Comparison of ENCODE assay signal across 10 mouse cellular contexts in the genomic region with DNA sequence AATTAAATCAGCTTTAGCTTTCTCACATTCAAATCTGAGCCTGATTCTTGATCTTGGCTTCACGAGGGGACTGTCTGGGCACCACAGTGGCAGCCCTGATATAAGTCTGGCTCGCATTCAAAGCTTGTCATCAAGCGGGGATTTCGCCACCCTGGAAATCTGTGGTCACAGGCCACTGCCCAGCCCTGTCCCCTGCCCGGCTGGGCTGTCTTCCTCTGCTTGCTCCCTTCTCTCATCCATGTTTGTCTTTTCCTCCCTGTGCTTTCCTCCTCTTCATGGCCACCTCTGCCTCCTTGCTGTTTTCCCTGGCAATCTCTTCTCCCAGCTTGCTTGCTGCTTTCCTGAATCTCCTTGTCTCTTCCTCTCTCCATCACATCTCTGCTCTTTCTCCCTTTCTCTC. TPM values are rescaled to one million over a fixed set of nuclear protein-coding genes. Genes with fewer than 3 reads are reported as not detected.
DNase-seq lines count a peak whose midpoint lies in the region; ATAC-seq and TF ChIP-seq lines count a peak whose summit lies in the region.
"Had no signal": no experiment of that assay in that cellular context is flagged by ENCODE, and none has a peak within 500 bp of the region (broad histone marks: within the 10 kb centered on the region; RNA-seq: fewer than 3 reads in every experiment).

No protein-coding gene starts in this region.

- H3K36me3 ChIP-seq in heart, postnatal 0 days (replicated peaks; ENCODE audit: control insufficient read depth, insufficient read depth, low read length): no peaks in the 10 kb centered on the region
- H3K36me3 ChIP-seq in C2C12 (ENCODE audit: control insufficient read depth, insufficient read depth): no peaks in the 10 kb centered on the region
- H3K36me3 ChIP-seq in intestine, embryonic 15.5 days: no peaks in the 10 kb centered on the region

- intact Hi-C loops in heart, postnatal 10 days (cut with DNase I): no loop called here

- no peak overlapping the region for H3K9ac ChIP-seq in heart, postnatal 0 days (replicated peaks; ENCODE audit: low read depth, low read length)
- H3K9ac ChIP-seq in intestine, embryonic 15.5 days: no peak overlapping the region

- H3K27ac ChIP-seq in heart, postnatal 0 days (ENCODE audit: low read depth): no peak overlapping the region
- H3K27ac ChIP-seq in intestine, embryonic 15.5 days: no peak overlapping the region

- TF ChIP-seq EP300 in heart, postnatal 0 days (IDR thresholded peaks at IDR 0.05; ENCODE audit: low read depth): no peak

- H3K4me3 ChIP-seq in heart, postnatal 0 days (ENCODE audit: low read depth, low read length): no peak overlapping the region; the same call in 1 of the 2 replicates
- H3K4me3 ChIP-seq in C2C12 (ENCODE audit: insufficient read depth, poor library complexity, severe bottlenecking): no peak overlapping the region
- no peak overlapping the region for H3K4me3 ChIP-seq in intestine, embryonic 15.5 days (replicated peaks)

- no peak for DNase-seq in heart, postnatal 0 days (ENCODE audit: low spot score)
- no peak for DNase-seq in heart, postnatal 10 days
- DNase-seq in adrenal gland, postnatal 25 days: peak; percentile 16
- DNase-seq in layer of hippocampus, postnatal 36 days: no peak
- DNase-seq in right cerebral cortex, postnatal 4 days: no peak
- DNase-seq in frontal cortex, postnatal 25 days (ENCODE audit: low spot score in 2 of 2): no peak

- peaks cover 4% of the 10 kb centered on the region; the same call in 1 of the 2 replicates for H3K4me1 ChIP-seq in heart, postnatal 0 days (ENCODE audit: control insufficient read depth, insufficient read depth)
- H3K4me1 ChIP-seq in intestine, embryonic 15.5 days (replicated peaks): peaks cover 5% of the 10 kb centered on the region; the same call in 1 of the 2 replicates

- H3K9me3 ChIP-seq in heart, postnatal 0 days (replicated peaks; ENCODE audit: control insufficient read depth, low read length): no peaks in the 10 kb centered on the region
- H3K9me3 ChIP-seq in intestine, embryonic 15.5 days: no peaks in the 10 kb centered on the region

- H3ac ChIP-seq in C2C12 (ENCODE audit: control insufficient read depth, insufficient read length, low read depth): peak overlapping the region; percentile 36

- no peak for TF ChIP-seq CTCF in heart, postnatal 0 days (IDR thresholded peaks at IDR 0.05; ENCODE audit: low read depth)
- no peak for TF ChIP-seq CTCF in C2C12 (IDR thresholded peaks at IDR 0.05; ENCODE audit: control insufficient read depth, insufficient read depth, insufficient read length)

- peaks cover 7% of the 10 kb centered on the region; the same call in 1 of the 2 replicates for H3K27me3 ChIP-seq in heart, postnatal 0 days (ENCODE audit: control insufficient read depth, insufficient read depth, low read length)
- no peaks in the 10 kb centered on the region for H3K27me3 ChIP-seq in C2C12 (ENCODE audit: control insufficient read depth, insufficient read depth, insufficient read length)
- no peaks in the 10 kb centered on the region for H3K27me3 ChIP-seq in intestine, embryonic 15.5 days (replicated peaks)

- H3K4me2 ChIP-seq in heart, postnatal 0 days (ENCODE audit: low read depth, low read length): peak overlapping the region; percentile 59; the same call in 1 of the 2 replicates
- H3K4me2 ChIP-seq in intestine, embryonic 15.5 days (replicated peaks): peak overlapping the region; percentile 54; the same call in 1 of the 2 replicates

- ATAC-seq in heart, postnatal 0 days (ENCODE audit: insufficient read depth, low read depth): no peak
- no peak for ATAC-seq in intestine, embryonic 15.5 days

- H3K79me3 ChIP-seq in C2C12 (ENCODE audit: low read depth): no peaks in the 10 kb centered on the region

- WGBS in heart, postnatal 0 days: 25% methylated on average over 5 of the region's 5 CpGs
- 73% methylated on average over 5 of the region's 5 CpGs for WGBS in intestine, embryonic 15.5 days

- no peaks in the 10 kb centered on the region for H3K79me2 ChIP-seq in C2C12 (ENCODE audit: control insufficient read depth, insufficient read depth)

TF ChIP-seq in C2C12, 6 proteins besides CTCF, POLR2A, EP300 and RAD21:
- TF ChIP-seq CEBPB (IDR thresholded peaks at IDR 0.05; ENCODE audit: low read depth) (peak; percentile 19), MAX (IDR thresholded peaks at IDR 0.05) (no peak)

RNA-seq across cellular contexts. Expression of a gene that starts 6.7 kb away (rescaled TPM):
- total RNA-seq in heart, postnatal 0 days (2014; rRNA removed; ENCODE audit: low replicate concordance): 5.5 TPM in 1 of 2 replicates, not detected in the other
- not detected in 2 replicates for polyA plus RNA-seq in heart, postnatal 0 days (2015; fragmentation: Nextera tagmentation; extraction: Ambion mirVana)
- total RNA-seq in heart, postnatal 10 days (2021): not detected
- not detected for polyA plus RNA-seq in C2C12 (2012; fragmentation: generic; extraction: Trizol)
- total RNA-seq in adrenal gland, postnatal 25 days (2021): not detected in 2 replicates
- 12.9 and 16.8 TPM in 2 replicates for polyA plus RNA-seq in intestine, embryonic 15.5 days (2015; fragmentation: Nextera tagmentation; extraction: Ambion mirVana)
- 100 to 1,000 TPM; 375 to 451 TPM for total RNA-seq in layer of hippocampus, postnatal 36 days (2021)
- total RNA-seq: megakaryocyte-erythroid progenitor cell, adult 5-6 weeks had no signal

RNA-seq across cellular contexts. Expression of a gene that starts 34.7 kb away (rescaled TPM):
- not detected in 2 replicates for total RNA-seq in heart, postnatal 0 days (2014; rRNA removed; ENCODE audit: low replicate concordance)
- polyA plus RNA-seq in heart, postnatal 0 days (2015; fragmentation: Nextera tagmentation; extraction: Ambion mirVana): not detected in 2 replicates
- total RNA-seq in heart, postnatal 10 days (2021): not detected
- not detected for polyA plus RNA-seq in C2C12 (2012; fragmentation: generic; extraction: Trizol)
- not detected in 2 replicates for total RNA-seq in adrenal gland, postnatal 25 days (2021)
- not detected in 2 replicates for polyA plus RNA-seq in intestine, embryonic 15.5 days (2015; fragmentation: Nextera tagmentation; extraction: Ambion mirVana)
- total RNA-seq in layer of hippocampus, postnatal 36 days (2021): under 1 TPM; 0.40 to 0.48 TPM
- total RNA-seq: megakaryocyte-erythroid progenitor cell, adult 5-6 weeks had no signal
- polyA plus RNA-seq: cerebellum, adult 2 months had no signal

Comparison
In these comparisons a context has a peak if more than half of its experiments do, and no peak if none do; other contexts are left out.
1. RNA of a gene that starts 6.7 kb away (total RNA-seq): 375 to 451 TPM in layer of hippocampus, postnatal 36 days; 5.5 TPM in heart, postnatal 0 days, not detected in heart, postnatal 10 days and not detected in adrenal gland, postnatal 25 days; every median in the first group is over 10 times any median in the second.